Mouse (Mus musculus): ENCODE measurements around the gene Tmem190.

- TF ChIP-seq HCFC1 (IDR thresholded peaks at IDR 0.05; ENCODE audit: low read depth, low read length) = no peak
- no peak for TF ChIP-seq POLR2A (IDR thresholded peaks at IDR 0.05; ENCODE audit: low read depth, low read length)
Measured at GRCm38 (mm10) chr7:4783667-4784268, 1.0 kb downstream of the Tmem190 start.

Measured in CH12.LX (cell line).